Mouse (Mus musculus) brain, embryonic 14.5 days (tissue): ENCODE results near the gene Gm45711.
"Not testable (repeated sequence)": the region's sequence is repeated elsewhere in the genome, so short reads cannot be mapped to it uniquely, and the experiment has no call there.

Source experiments
- CTCF ChIP-seq: fragments of 200-500 bp; IDR thresholded peaks from 2 replicates; pipeline ENCODE4 v1.5.1; 2012; ENCODE audit warnings: inconsistent platforms, mild to moderate bottlenecking, moderate library complexity, borderline replicate concordance; ENCODE audit not compliant: insufficient read depth, insufficient read length; ENCODE audit errors: extremely low read depth
- POLR2A ChIP-seq: fragments of 200-500 bp; IDR thresholded peaks from 2 replicates; pipeline ENCODE4 v1.6.1; 2012; ENCODE audit warnings: mild to moderate bottlenecking, inconsistent platforms, borderline replicate concordance; ENCODE audit not compliant: poor library complexity, insufficient read depth, insufficient read length, severe bottlenecking; ENCODE audit errors: extremely low read depth

GRCm38 (mm10) chr8:104312023-104312422 is 2.1 kb upstream of the Gm45711 start:
- not testable (repeated sequence) for TF ChIP-seq CTCF, POLR2A
